Mouse (Mus musculus) heart, adult 2 months (tissue): ENCODE results near the gene Fbxo28. TPM values are rescaled to one million over a fixed set of nuclear protein-coding genes. Genes with fewer than 3 reads are reported as not detected.
"Not testable (repeated sequence)": the region's sequence is repeated elsewhere in the genome, so short reads cannot be mapped to it uniquely, and the experiment has no call there.

ENCODE experiments used
- DNase-seq, 2 experiments: peaks; one replicate each; pipeline ENCODE4 v3.0.0; 2021
- H3K27ac ChIP-seq: fragments of 200-600 bp; 2 replicates; pipeline ENCODE4 v1.8.1; 2022
- H3K27me3 ChIP-seq: fragments of 200-500 bp; 2 replicates; pipeline ENCODE4 v1.6.1; 2012; ENCODE audit warnings: mild to moderate bottlenecking, low read length, inconsistent platforms, mixed read lengths; ENCODE audit not compliant: control insufficient read depth, insufficient read depth
- H3K36me3 ChIP-seq: fragments of 200-500 bp; 2 replicates; pipeline ENCODE4 v1.6.1; 2012; ENCODE audit warnings: low read length, inconsistent platforms; ENCODE audit not compliant: control insufficient read depth, insufficient read depth
- H3K4me1 ChIP-seq: fragments of 200-500 bp; 2 replicates; pipeline ENCODE4 v1.6.1; 2011; ENCODE audit warnings: low read length; ENCODE audit not compliant: control insufficient read depth, insufficient read depth
- H3K4me3 ChIP-seq: fragments of 200-600 bp; 2 replicates; pipeline ENCODE4 v1.8.1; 2022
- H3K79me2 ChIP-seq: fragments of 200-500 bp; replicated peaks from 2 replicates; pipeline ENCODE4 v1.6.1; 2012; ENCODE audit warnings: mild to moderate bottlenecking, inconsistent platforms, low read length, moderate library complexity, mixed read lengths; ENCODE audit not compliant: control insufficient read depth, insufficient read depth
- H3K9ac ChIP-seq: fragments of 200-500 bp; 2 replicates; pipeline ENCODE4 v1.6.1; 2012; ENCODE audit warnings: low read depth, mild to moderate bottlenecking, control low read depth, inconsistent platforms, low read length, mixed read lengths
- CTCF ChIP-seq: fragments of 200-600 bp; IDR thresholded peaks from 2 replicates; pipeline ENCODE4 v1.8.1; 2022; ENCODE audit warnings: antibody characterized with exemption, mild to moderate bottlenecking, moderate library complexity
- EP300 ChIP-seq: fragments of 200-500 bp; IDR thresholded peaks from 2 replicates; pipeline ENCODE4 v1.6.1; 2011; ENCODE audit warnings: low read depth, low read length, control low read depth; ENCODE audit not compliant: insufficient read depth
- POLR2A ChIP-seq: fragments of 200-500 bp; IDR thresholded peaks from 2 replicates; pipeline ENCODE4 v1.6.1; 2011; ENCODE audit warnings: mild to moderate bottlenecking, low read depth, low read length, control low read depth; ENCODE audit not compliant: insufficient read depth
- WGBS: fragments of 180-500 bp; shearing (Covaris S2); methylation state at CpG from one replicate; pipeline ENCODE4 v1.1.7; 2018; 5-methylcytosine and 5-hydroxymethylcytosine counted together
- intact Hi-C: fragments of 180-260 bp; cut with DNase I; formaldehyde crosslinking; loops from one replicate; pipeline ENCODE4 v1.15.1; 2025
- polyA plus RNA-seq: library from polyadenylated mRNA; depleted of rRNA; stranded (reverse); fragments of >200 nt; gene quantifications from 2 replicates; pipeline ENCODE4 v1.2.3, GENCODE M21; 2012
- total RNA-seq, 2 experiments: library from RNA; stranded (reverse); gene quantifications; 2 replicates each; pipeline ENCODE4 v1.2.3; 2021

The Fbxo28 gene
- total and polyA plus RNA-seq, 3 experiments = 7.1 to 20.9 (median 20.4) TPM

DNA sequence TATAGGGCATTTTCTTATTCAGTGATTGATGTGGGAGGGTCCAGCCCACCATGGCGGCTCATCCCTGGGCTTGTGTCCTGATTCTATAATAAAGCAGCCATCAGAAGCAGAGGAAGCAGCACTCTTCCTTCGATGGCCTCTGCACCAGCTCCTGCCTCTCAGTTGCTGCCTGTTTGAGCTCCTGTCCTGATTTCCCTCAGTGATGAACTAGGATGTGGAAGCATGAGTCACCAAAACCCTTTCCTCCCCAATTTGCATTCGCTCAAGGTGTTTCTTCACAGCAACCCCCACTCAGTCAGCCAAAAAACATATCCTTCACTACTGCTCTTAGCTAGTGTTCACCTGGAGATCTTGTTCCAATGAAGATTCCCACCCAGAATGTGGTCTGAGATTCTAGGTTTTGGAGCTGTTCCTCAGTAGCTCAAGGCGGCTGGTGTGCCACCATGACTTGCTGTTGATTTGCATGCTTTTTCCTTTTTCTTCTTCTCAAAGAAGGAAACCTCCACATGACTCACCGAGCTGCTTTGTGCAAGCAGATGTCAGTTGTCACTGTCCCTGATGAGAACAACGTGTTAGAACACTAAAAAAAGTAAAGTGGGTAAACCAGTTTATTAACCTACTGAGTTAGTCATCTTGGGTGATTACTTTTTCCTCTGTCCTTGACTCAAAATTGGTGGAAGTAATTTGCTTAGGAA is 39.1 kb downstream of the Fbxo28 start:
- Histone ChIP-seq H3K9ac (no peak overlapping the region), H3K27ac (no peak overlapping the region), H3K4me3 (no peak overlapping the region), H3K79me2 (no peaks in the 10 kb centered on the region), H3K27me3 (no peaks in the 10 kb centered on the region), H3K36me3 (no peaks in the 10 kb centered on the region), H3K4me1 (no peaks in the 10 kb centered on the region; the same call in 1 of the 2 replicates)
- TF ChIP-seq CTCF (no peak), EP300 (no peak), POLR2A (no peak)
- intact Hi-C loops = no loop called here
- no peak for DNase-seq
- WGBS = 61% methylated on average over 6 of the region's 6 CpGs

- 96% methylated on average over 5 of the region's 5 CpGs for WGBS
- no peak for TF ChIP-seq POLR2A
- no peak for TF ChIP-seq CTCF
- TF ChIP-seq EP300 = no peak
- intact Hi-C loops = no loop called here
Observed at GRCm38 (mm10) chr1:182297821-182298220, 43.6 kb downstream of the Fbxo28 start.

DNA sequence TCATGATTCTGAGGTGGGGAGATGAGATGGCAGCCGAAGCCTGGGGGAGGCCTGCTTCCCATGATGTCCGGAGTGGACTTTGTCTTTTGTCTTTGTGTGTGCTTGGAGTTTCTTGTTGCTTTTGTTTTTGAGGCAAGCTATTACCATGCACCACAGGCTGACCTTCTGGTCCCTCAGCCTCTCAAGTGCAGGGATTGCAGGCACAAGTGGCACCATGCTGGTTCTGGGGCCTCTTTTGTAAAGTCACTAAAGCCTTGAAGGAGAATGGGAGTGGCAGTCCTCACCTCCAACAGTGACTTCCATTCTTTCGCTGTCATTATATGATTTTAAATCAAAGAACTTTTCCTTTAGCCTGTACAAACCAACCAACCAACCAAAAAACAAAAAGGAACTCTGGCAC is 44.2 kb downstream of the Fbxo28 start:
- no peaks in the 10 kb centered on the region for H3K79me2 ChIP-seq
- no peak for DNase-seq
- no peaks in the 10 kb centered on the region for H3K27me3 ChIP-seq
- TF ChIP-seq CTCF (no peak), POLR2A (no peak), EP300 (no peak)
- H3K4me3 ChIP-seq = no peak overlapping the region
- no peak overlapping the region for H3K27ac ChIP-seq
- H3K9ac ChIP-seq = no peak overlapping the region
- H3K4me1 ChIP-seq = no peaks in the 10 kb centered on the region
- intact Hi-C loops = no loop called here
- H3K36me3 ChIP-seq = no peaks in the 10 kb centered on the region
- 88% methylated on average over 3 of the region's 3 CpGs for WGBS

More at GRCm38 (mm10) chr1:182297821-182298220, 43.6 kb downstream of the Fbxo28 start:
- DNase-seq = no peak
- H3K27me3 ChIP-seq = no peaks in the 10 kb centered on the region
- no peaks in the 10 kb centered on the region for H3K79me2 ChIP-seq
- H3K9ac ChIP-seq = no peak overlapping the region
- no peaks in the 10 kb centered on the region for H3K4me1 ChIP-seq
- H3K4me3 ChIP-seq = no peak overlapping the region
- no peak overlapping the region for H3K27ac ChIP-seq
- H3K36me3 ChIP-seq = no peaks in the 10 kb centered on the region

GRCm38 (mm10) chr1:182296816-182297215 is 44.6 kb downstream of the Fbxo28 start:
- H3K79me2 ChIP-seq = no peaks in the 10 kb centered on the region

DNA sequence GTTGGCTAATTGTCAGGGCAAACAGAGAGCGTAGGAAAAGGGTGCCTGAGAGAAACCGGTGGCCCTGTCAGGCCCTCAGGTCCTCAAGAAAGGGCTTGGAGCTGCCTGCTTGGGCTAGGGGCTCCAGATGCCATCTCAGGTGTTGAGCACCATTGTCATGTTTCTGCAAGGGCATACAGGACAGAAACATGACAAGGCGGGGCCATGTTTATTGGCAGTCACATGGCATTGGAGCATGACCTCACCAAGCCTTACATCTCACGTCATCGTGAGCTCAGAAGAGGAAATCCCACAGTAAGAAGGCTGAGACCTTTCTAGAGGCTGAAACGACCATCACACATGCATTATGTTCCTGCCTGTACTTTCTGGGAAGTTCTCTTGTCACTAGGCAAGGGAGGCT is 45.3 kb downstream of the Fbxo28 start:
- no peak for TF ChIP-seq CTCF
- TF ChIP-seq EP300 = no peak
- no peak for TF ChIP-seq POLR2A
- H3K36me3 ChIP-seq = no peaks in the 10 kb centered on the region
- no peak overlapping the region for H3K27ac ChIP-seq
- intact Hi-C loops = no loop called here
- H3K9ac ChIP-seq = no peak overlapping the region
- no peak overlapping the region for H3K4me3 ChIP-seq
- no peaks in the 10 kb centered on the region for H3K79me2 ChIP-seq
- H3K27me3 ChIP-seq = no peaks in the 10 kb centered on the region
- no peaks in the 10 kb centered on the region for H3K4me1 ChIP-seq
- no peak for DNase-seq
- 82% methylated on average over 6 of the region's 6 CpGs for WGBS

More at GRCm38 (mm10) chr1:182296816-182297215, 44.6 kb downstream of the Fbxo28 start:
- Histone ChIP-seq H3K9ac (no peak overlapping the region), H3K27me3 (no peaks in the 10 kb centered on the region), H3K36me3 (no peaks in the 10 kb centered on the region), H3K27ac (no peak overlapping the region), H3K4me3 (no peak overlapping the region), H3K4me1 (no peaks in the 10 kb centered on the region)
- intact Hi-C loops = no loop called here
- TF ChIP-seq POLR2A (no peak), EP300 (no peak), CTCF (no peak)
- no peak for DNase-seq
- WGBS = 83% methylated on average over 6 of the region's 6 CpGs

DNA sequence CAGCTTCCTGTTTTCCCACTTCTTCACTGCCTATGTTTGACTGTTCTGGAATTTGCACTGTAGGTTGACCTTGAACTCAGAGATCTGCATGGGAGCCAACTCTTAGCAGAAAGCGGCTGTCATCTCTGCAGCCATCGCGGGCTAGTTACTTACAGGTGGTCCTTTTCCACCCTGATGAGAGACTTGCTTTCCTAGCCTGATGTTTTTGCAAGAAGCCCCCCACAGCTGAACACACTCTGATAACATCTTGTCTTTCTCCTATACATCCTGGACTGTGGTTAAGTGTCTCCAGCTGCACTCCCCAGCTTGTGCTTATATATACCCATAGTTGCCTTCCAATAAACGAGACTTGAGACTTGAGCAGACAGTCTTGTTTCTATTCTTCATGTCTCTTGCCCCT is 49.1 kb downstream of the Fbxo28 start:
- no peak overlapping the region for H3K9ac ChIP-seq

DNA sequence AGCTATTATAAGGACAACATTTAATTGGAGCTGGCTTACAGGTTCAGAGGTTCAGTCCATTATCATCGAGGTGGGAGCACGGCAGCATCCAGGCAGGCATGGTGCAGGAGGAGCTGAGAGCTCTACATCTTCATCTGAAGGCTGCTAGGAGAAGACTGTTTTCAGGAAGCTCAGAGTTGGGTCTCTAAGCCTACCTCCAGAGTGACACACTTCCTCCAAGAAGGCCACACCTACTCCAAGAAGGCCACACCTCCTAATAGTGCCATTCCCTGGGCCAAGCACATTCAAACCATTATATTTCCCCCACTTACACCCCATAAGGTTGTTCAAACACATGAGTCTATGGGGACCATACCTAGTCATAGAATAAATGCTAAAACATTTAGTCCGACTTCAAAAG is 50.7 kb downstream of the Fbxo28 start:
- H3K79me2 ChIP-seq, H3K4me1 ChIP-seq, H3K27ac ChIP-seq, intact Hi-C loops, H3K27me3 ChIP-seq, H3K4me3 ChIP-seq, H3K36me3 ChIP-seq, DNase-seq, H3K9ac ChIP-seq: not testable (repeated sequence)
- WGBS = 94% methylated on average over 3 of the region's 3 CpGs

More for the DNA sequence above, 49.1 kb downstream of the Fbxo28 start:
- intact Hi-C loops = no loop called here
- DNase-seq = no peak
- Histone ChIP-seq H3K4me3 (no peak overlapping the region), H3K4me1 (no peaks in the 10 kb centered on the region), H3K27me3 (no peaks in the 10 kb centered on the region), H3K79me2 (no peaks in the 10 kb centered on the region), H3K27ac (no peak overlapping the region), H3K36me3 (no peaks in the 10 kb centered on the region)
- TF ChIP-seq POLR2A (no peak), CTCF (no peak), EP300 (no peak)
- whole genome bisulfite sequencing = 54% methylated on average over 4 of the region's 4 CpGs
